Mouse (Mus musculus) lung, adult 18-20 months (tissue): ENCODE data around the gene Fam160a1.
A peak's percentile ranks its signal among the peaks of the same experiment; 100 is the strongest.

Experiments
- DNase-seq, 2 experiments: peaks; one replicate each; pipeline ENCODE4 v3.0.0; 2022; ENCODE audit warnings: mixed read lengths in 2 of 2

The Fam160a1 gene

DNA sequence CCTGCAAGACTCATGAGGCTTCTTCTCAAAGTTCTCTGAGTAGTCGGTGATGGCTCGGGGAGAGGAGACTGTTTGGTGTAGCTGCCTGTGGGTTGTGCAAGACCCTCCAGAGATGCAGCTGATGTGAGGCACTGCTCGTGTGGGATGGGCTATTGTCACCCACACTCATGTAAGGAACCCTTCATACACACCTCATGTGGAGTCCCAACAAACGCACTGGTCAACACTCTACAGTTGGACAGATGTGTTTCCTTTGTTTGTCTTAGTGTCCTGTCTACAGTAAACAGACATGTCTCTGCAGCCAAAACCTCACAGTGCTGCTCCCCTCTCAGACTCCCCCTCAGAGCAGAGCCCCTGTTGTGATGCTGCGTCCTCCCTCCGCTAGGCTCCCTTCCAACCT lies 147.2 kb downstream of the Fam160a1 start:
- no peak for DNase-seq

DNA sequence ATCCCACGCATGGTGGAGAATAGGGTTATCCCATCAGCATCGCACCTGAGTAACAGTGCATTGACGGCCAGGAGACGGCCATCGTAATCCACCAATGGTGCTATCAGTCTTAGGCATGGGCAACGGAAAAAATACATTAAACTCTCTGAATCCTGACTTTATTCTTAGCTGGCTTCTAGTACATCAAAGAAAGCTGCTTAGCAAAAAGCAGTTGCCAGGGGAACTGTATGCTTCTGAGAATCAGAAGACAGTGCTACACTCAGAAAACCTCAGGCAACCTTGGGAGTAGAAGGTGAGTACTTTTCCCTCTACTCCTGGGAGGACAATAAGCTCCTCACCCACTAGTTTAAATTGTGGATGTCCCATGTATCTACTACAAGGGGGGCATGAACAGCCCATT lies 149.4 kb downstream of the Fam160a1 start:
- no peak for DNase-seq

DNA sequence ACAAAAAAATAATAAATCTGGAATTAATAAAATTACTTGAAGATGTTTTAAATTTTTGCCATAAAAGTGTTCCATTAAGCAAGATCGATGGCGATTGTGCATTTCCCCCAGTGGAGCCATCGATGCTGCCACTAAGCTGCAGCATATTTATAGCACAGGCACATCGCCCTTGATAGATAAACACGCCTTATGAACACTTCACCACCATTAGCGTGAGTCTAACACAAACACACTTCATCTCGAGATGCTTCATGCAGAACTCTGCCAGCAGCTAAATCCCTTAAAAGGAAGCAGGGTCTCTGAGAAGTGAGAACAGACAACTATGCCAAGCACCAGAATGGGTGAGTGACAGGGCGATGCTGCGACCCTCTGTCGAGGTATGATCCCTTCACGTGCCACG lies 150.4 kb downstream of the Fam160a1 start:
- peak in 1 of 2 experiments; percentile 9 for DNase-seq

DNA sequence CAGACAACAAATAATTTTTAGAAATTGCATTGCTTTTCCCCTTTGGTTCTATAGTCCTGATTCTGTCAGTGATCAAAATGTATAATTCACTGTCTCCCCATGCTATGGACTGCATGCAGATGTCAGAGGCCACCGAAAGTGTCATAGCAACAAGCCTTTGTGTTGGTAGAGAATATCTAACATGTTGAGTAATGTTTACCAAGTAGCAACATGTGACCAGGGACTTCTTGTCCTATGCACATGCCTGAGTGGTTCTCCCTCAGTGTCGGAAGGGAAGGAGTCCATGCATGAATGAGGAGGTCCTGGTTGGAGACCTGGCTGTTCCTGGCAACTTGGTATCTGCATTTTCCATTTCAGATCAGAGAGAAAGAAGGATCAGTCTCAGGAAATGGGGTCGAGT lies 150.9 kb downstream of the Fam160a1 start:
- DNase-seq: peak in 1 of 2 experiments; percentile 29

DNA sequence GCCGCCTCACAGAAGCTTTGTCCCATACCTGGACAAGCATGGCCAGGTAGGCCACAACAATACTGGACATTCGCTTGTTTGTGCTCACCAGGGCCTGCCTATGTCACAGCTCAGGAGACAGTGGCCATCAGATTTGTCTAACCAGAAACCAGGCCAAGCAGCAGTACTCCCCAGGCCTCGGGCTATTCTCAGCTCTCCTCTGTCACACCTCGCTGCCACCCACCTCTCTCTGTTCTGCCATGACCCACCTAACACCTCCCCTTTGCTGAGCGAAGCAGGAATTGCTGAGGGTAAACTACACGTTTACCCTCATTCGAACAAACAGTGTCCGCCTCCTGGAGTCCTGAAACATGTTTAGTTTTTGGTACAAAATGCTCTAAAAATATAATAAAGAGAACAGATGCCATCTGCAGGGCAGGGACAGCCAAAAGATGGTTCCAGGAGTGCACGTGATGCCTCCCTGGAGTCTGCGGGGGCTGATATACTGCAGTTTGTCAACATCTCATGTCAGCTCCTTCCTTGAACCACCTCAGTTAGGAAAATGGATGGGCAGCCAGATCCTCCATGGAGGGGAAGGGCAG lies 152.4 kb downstream of the Fam160a1 start:
- no peak for DNase-seq

DNA sequence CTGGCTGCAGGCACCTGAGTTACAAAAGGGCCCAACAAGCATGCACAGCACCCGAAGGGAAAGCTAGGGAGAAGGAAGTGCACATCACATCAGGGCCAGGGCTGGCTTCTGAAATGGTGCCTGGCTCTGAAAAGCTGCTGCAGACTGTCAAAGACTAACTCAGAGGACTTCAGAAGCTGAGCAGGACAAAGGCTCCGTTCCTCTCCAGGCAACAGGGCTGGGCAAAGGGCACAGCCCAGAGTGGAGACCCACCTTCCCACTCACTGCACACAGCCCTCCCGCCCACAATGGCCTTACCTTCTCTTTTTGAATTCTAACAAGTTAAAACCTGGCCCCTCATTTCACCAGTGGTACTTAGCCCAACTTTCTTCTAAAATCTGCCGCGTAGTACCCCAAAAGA lies 153.3 kb downstream of the Fam160a1 start:
- no peak for DNase-seq

DNA sequence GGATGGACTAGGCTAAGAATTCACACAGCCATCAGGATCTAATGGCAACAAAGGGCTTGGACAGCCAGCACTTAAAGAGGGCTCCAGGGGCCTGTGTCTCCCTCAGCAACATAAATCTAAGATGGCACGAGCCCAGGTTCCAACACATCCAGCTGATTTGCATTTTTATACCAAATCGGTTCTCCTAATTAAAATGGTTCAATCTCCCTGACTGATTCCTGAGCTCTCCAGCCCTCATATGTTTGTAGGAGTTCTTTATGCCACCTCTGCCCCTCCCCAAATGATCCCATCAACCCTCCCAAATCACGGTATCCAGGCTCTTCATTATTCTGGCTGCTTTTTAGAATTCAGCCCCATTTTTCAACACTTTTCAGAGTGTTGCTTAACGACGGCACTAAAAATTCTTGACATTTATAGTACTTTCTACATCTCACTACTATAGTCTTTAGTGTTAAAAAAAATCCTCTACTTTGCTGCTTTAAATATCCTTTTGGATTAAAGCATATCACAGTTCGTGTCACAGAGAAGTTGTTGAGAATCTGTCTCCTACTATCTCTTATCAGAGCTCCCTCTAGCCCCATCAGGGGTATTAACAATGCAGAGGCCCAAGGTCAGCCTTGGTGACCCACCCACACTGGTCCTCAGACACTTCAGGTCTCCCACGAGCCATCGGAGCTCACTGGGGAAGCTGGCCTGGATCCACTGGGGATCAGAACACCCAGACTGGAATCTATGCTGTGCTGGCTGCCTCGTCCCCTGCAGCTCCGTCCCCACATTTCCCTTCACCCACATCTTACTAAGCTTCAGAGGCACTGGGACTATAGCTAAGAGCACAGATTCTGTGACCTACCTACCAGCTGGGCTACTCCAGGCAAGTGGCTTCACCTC lies 154.9 kb downstream of the Fam160a1 start:
- DNase-seq: no peak

DNA sequence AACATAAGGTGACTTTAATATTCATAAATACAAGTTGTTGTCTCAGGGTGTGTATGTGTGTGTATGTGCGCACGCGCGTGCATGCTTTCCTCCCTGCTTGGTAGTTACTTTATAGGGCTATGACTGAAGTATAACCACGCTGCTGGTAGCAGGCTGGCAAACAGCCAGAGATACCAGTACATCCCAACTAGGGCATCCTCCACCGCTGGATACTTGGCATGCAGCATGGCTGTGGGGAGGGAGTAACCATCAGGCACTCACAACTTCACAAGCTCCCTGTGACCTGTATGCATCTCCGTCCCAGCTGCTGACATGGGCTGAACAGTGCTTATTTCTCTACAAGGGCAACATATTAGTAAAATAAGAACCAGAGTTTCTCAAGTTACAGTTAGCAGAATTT lies 157.4 kb downstream of the Fam160a1 start:
- no peak for DNase-seq

DNA sequence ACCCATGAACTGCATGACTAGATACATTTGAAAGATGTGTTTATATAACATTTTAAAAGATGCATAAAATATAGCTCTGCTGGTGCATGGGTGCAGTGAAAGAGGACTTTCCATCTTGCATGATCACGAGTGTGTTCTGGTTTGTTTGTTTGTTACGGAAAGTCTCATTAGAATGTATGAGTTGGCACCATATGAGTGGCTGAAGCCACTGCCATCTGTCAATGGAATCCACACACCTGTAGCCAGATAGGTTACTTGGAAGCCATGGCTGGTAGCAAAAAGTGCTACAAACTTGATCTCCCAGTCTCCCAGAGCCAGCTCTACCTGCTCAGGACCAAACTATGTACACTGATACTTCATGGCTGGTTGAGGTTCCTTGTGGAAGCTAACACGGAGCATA lies 161.6 kb downstream of the Fam160a1 start:
- DNase-seq: no peak

DNA sequence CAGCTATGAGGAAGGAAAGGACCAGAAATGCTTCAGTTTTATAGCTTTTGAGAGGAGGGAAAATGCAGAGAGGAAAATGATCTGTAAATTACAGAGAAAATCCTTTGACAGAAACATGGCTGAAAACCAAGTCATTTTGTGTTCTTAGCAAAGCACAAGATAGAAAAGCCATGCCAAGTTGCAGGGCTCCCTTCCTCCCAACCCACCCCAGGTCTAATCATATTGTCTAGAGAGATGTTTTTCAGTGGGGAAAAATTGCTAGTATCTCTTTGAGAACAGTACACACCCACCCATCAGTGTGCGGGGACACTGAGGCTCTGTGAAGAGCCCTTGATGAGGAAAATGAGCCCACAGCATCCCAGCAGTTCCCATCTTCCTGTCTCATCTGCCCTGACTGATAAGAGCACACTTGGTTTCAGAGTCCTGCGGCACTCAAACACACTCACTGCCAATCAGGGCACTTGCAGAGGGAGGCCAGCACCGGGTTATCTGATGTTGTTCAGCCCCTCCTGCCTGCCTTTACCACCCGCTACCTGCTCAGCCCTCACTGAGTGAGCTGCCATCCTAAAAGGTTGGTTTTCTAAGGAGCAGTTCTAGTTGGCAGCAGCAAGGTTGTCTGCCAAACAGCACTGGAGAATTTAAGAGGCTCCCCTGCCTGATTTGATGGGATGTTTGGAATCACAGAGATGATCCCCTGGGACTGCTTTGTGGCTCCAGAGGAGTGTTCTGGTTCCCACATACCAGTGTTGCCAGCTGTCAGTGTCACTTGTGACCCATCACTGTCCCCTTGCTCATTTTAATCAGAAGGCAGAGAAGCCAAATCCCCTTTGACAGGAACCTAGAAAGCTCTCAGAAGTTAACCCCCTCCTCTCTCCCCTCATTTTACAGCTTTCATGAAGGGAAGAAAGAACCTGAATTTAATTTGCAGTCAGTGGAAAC lies 164.1 kb downstream of the Fam160a1 start:
- DNase-seq: no peak

DNA sequence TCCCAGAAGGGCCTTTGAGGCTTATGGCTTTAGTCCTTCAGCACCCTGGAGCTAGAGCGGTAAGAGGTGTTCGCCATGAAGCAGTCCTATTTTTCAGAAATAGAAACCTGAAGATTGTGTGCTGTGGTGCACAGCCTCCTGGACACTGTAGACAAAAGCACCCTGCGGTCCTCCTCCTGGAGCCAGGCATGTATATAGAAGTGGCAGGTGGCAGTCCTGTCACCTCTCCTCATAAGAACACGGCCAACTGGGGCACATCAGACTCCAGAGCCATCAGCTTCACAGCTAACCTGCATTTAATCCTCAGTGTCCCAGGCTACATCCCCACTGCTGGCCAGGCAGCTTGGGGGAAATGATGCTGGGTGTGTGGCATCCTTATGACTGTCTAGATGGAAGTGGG lies 167.9 kb downstream of the Fam160a1 start:
- DNase-seq: no peak

DNA sequence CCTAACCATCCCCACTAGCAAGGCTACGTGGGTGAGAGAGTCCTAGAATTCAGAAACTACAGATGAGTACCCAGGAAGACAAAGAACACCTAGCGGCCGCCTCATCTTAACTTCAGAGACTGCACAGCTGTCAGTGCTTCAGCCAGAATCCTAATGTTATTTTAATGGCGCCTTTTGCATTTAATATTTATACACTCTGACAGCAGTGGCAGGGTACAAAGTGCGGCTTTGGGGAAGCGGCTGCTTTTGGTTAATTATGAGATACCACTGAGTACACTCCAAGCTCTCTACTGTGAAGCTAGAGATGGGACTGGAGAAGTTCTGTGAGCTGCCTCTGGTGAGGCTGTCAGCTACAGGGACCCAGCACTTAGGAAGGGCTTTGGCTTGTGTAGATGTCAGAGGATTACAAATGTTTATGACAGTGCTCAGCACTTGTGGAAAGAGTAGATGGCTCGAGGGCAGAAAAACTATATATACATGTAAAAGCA lies 171.5 kb downstream of the Fam160a1 start:
- no peak for DNase-seq

DNA sequence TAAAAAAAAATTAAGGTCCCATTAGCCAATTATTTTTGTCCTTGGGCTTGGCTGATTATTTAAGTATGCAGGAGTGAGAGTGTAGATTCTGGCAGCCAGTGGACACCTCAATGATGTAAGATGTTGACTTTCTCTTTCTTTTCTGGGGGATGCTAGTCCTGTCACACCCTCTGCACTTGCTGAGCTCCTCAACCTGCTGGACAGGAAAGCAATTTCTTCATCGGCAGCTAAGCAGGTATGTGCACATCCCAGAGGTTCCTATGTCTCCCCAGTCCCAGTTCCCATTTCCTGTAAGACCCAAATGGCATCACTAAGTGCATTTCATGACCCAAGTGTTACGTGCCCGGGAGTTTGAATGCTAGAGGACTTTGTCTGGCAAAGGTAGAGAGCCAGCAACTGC lies 172.3 kb downstream of the Fam160a1 start:
- no peak for DNase-seq

DNA sequence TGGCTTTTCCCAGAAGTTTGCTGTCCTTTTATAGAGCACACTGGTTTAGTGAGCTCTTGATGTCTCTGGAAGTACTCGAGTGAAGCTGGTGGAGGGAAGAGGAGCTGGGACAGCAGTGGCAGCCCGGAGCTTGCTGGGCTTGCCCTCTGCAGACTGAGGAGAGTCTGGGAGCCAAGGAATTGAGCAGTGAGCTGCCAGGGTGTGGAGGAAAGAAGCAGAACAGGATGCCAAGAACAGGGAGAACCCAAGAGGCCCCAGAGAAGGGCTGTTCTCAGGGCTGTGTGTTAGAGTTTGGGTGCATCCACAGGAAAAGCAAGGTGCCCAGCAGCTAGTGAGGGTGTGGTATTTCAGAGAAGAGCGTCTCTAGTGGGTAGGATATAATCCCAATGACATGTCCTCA lies 175.3 kb downstream of the Fam160a1 start:
- DNase-seq: no peak

DNA sequence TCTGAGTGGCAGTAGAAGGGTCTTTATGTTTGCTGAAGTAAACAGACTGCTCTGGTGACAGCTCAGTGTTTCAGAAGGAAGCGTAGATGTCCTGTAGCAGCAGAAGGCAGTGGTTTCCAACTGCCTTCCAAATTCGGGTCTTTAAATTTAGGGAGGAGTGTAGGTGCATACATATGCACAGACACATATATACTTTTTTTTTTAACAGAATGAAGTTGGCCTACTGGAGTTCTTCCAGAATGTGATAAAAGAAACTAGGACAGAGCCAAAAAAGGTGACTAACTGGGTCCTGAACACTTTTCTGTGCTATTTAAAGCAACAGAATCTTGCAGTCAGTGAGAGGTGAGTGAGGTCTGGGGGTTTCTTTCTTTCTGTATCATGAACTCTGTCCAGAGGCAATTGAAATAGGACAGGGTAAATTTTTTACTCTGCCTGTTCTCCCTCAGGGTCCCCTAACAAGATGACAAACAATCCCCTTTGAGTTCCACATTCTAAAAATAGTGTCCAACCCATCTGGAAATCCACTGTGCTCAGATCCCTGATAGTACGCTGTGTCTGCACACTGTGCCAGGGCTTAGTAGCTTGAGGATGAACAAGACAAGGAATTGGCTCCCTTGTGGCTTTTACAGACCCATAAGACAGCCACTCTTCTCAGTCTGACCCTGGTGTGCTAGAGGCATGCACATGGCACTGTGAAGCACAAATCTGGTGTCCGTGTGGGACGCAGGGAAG lies 180.2 kb downstream of the Fam160a1 start:
- DNase-seq: no peak

DNA sequence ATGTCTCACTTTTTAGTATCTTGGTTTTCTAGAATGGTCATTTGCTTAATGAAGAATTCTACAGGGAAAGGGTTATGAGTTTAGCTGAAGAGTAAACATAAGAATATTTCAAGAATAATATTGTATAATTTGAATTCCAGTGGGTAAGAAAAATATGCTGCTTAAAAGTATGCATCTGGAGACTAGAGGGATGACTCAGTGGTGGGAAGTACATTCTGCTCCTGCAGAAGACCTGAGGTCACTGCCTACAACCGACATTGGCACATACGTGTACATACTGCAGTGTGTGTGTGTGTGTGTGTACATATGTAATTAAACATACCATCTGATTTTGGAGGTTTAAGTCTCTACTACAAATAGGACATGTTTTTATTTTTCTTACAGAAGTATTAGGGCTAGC lies 181.5 kb downstream of the Fam160a1 start:
- no peak for DNase-seq

DNA sequence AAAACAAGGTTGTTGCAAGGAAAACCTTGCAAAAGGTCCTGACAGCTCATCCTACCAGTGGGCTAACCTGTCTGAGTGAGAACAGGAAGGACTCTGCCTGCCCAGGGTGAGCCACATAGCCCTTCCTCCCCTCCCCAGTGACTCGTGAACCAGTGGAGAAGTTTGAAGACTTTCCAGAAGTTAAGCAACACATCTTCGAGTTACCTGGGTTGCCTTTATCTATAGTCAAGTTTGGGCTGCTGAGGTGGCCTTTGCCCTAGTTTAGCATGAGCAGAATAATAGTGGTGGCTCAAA lies 182.0 kb downstream of the Fam160a1 start:
- no peak for DNase-seq

DNA sequence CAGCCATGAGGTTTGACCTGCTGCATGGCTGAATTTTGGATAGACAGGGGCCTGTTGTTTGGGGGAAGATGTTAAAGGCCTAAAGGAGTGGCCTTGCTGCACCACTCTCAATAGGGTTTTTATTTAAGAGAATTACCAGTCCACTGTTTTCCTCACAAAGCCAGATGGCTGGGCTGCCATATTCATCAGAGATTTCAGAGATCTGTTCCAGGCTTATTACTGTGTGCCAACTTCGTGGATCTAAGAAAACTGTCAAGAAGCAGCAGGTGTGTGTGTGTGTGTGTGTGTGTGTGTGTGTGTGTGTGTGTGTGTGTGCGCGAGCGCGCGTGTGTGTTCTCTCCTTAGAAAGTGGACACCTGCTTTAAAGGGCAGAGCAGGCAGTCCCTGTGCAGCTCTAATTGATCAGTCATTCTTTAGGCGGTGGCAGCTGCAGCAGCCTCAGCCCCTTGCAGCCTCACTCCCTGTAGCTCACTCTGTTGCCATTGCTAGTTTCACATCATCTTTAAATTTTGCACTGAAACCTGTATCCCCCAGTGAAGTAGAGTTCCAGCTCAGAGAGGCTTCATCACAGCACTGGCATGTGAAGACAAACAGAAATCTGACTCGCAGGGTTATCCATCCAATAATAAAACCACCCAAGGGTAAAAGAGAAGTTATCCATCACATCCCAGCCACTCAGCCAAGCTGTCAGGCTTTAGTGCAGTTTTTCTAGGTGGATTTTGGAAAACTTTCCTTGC lies 182.5 kb downstream of the Fam160a1 start:
- DNase-seq: no peak

DNA sequence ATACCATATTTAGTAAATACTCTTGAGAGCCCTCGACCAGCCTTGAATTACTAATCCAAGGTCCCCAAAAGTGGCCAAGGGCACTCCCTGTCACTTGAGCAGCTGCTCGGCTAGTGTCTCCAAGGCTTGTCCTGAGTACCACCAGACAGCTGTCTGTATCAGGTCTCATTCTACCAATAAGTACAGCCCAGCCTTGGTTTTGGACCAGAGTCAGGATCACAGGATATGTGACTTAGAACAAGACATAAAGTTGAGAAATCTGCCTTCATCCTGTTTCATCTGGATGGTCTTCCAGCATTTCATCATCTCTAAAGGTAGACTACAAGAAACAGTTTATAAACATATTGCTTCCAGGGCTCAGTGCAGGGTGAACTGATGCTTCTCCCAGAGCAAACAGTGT lies 183.4 kb downstream of the Fam160a1 start:
- no peak for DNase-seq

DNA sequence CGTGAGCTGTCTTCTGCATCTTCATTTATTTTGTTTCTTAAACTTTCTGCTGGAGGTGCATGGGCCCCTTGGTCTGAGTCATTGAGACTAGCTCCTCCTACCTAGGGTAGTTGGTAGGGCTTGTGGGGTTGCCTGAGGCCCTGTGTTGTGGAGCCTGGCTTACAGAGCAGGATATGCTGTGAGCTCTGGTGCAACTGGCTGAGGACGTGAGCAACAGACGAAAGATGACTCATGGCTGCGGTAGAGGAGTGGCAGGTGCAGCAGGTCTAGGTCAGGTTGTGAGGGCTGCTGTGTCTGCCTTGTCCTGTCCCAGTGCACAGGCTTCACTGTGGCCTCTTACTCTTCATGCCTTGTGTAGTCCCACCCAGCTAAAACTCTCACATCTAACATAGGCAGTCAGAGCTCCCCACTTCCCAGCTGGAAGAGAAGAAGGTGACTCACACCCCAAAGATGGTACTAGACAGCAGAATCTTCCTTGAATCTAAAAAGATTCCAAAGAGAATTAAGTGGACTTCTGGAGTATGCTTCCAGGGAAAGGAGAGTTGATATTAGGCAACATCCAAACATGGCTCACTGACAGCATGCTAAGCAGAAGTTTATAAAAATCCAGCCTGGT lies 187.1 kb downstream of the Fam160a1 start:
- DNase-seq: no peak

DNA sequence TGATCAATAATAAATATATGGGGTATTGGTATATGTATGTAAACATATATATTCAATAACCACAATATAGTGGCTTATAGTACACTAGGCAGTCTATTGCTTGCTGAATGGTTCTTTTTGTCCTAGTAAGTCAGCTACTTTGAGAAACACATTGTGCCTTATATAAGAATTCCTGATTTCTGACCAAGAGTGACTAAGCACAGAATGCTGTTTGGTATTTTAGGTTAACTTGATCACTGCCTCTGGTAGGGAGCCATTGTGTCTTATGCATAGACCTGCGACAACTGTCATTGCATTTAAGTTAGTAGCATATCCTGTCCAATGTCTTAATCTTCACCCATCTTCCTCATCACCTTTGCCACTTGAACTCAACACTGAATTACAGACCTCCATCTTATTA lies 197.3 kb downstream of the Fam160a1 start:
- no peak for DNase-seq

DNA sequence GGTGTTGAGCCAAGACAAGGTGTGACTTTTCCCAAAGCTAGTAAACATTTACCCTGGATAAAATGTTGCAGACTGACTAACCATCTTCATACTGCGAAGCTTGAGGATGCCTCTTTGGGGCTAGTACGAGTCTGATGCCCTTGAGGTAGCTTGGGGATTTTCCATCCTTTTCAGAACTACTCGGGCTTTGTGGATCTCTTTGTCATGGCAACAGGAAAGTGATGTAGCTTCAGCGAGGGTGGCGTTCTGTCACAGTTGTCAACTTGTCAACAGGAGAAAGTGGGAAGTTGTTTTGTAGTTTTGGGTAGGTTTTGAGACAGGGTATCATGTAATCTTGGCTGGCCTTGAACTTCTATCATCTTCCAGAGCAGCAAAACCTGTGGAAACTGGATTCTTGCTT lies 197.7 kb downstream of the Fam160a1 start:
- no peak for DNase-seq
